Mouse (Mus musculus): ENCODE measurements at regions not wholly inside any gene's neighbourhood (a gene's known extent, or its start where the extent isn't known, plus 50 kb on each side); places are given as distances from the start of the nearest gene placed in this dataset.
"Not testable (repeated sequence)": the region's sequence is repeated elsewhere in the genome, so short reads cannot be mapped to it uniquely, and the experiment has no call there.

DNA sequence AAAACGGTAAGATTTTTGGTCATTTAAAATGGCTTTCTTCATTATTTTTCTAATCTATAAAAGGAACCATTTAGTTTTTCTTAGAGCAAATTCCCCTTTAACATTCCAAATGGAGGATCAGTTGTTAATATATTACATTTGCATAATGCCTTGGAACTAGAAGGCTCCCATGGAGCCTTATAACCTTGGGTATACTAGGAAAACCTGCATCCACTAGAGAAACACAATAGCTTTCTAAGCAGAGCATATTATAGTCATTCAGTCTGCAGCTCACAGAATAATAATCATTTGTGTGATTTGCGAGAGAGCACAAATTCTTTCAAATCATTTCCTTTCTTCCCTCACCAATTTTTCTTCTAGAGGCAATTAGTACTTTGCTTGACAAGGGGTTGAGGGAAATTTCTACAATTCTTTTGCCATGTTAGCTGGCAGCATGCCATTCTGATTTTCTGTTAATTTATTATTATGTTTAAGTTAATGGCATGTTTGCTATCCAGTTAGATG is 418.0 kb upstream of the Slc39a10 start:
- ATAC-seq (replicated peaks; ENCODE audit: low FRiP score, low TSS enrichment, poor library complexity, severe bottlenecking) = no peak

GRCm38 (mm10) chr1:47306961-47307360 is 414.3 kb upstream of the Slc39a10 start:
- no peak for ATAC-seq (replicated peaks; ENCODE audit: low FRiP score, low TSS enrichment, poor library complexity, severe bottlenecking)

DNA sequence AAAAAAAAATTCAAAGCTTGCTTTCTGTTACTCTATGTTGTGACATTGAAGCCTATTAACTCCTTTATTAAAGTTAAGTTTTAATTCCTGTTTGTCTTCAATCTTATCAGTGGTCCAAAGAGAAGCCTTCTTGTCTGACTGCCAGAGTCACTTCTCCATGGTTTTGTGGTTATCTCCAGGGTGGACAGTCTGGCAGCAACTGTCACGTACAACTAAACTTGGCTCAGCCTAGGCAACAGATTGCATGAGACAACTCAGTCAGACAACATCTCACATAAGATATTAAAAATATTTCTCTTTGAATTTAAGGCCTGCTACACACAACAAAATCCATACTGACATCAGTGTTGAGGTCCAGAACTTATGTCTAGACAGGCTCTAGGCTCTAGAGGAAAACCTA is 406.7 kb upstream of the Slc39a10 start:
- no peak for ATAC-seq (replicated peaks; ENCODE audit: low FRiP score, low TSS enrichment, poor library complexity, severe bottlenecking)

DNA sequence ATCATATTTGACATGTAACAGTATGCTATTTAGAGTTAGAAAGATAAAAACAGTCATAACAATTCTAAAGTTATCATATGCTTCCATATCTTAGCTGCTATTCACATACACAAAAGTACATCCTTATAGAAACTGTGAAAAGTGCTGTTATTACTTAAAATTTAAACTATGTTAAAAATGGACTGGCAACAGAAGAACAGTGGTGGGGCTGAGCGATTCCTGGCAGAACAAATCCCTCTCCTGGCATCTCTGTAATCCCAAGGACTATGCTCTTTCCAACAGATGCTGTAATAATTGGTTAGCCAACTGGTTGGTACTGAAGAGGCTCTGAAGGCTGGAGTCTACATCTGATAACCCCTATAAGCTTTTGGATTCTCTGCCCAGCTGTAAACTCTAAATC is 393.0 kb upstream of the Slc39a10 start:
- no peak for ATAC-seq (replicated peaks; ENCODE audit: low FRiP score, low TSS enrichment, poor library complexity, severe bottlenecking)

GRCm38 (mm10) chr1:47278321-47279020 is 385.8 kb upstream of the Slc39a10 start:
- no peak for ATAC-seq (replicated peaks; ENCODE audit: low FRiP score, low TSS enrichment, poor library complexity, severe bottlenecking)

DNA sequence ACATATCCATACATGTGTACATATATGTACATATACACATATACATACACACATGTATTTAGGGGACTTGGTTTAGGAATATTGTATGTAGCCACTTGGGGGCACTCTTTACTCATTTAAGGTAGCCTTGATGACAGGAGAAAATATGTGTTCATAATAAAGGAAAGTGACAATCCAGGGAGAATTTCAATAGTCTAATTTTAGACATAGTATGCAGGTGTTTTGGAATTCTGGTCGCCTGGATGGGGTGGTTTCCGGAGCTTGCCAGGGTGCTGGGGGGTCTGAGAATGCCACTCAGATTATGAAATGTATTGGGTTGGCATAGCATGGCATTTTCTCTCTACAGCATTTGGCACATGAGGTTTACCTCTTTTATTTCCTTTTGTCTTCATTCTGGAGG is 385.2 kb upstream of the Slc39a10 start:
- no peak for ATAC-seq (replicated peaks; ENCODE audit: low FRiP score, low TSS enrichment, poor library complexity, severe bottlenecking)

GRCm38 (mm10) chr1:47272131-47272530 is 379.5 kb upstream of the Slc39a10 start:
- no peak for ATAC-seq (replicated peaks; ENCODE audit: low FRiP score, low TSS enrichment, poor library complexity, severe bottlenecking)

DNA sequence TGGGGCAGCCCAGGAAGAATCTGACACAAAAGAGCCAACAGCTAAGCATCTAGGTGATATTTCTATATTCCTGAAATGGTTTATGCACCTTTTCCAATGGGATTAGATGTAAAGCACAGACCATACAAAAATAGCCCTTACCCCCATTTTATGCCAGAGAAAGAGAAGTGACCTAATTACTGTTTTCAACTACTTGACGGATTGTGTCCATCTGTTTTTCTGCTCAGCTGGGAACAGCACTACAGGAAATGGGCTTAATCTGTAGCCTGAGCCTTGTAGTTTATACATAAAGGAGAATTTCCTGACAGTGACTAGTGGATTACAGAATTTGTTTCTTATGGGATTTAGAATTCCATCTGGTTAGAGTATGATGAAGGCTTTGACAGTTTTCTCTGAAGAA is 371.0 kb upstream of the Slc39a10 start:
- ATAC-seq (replicated peaks; ENCODE audit: low FRiP score, low TSS enrichment, poor library complexity, severe bottlenecking) = no peak

DNA sequence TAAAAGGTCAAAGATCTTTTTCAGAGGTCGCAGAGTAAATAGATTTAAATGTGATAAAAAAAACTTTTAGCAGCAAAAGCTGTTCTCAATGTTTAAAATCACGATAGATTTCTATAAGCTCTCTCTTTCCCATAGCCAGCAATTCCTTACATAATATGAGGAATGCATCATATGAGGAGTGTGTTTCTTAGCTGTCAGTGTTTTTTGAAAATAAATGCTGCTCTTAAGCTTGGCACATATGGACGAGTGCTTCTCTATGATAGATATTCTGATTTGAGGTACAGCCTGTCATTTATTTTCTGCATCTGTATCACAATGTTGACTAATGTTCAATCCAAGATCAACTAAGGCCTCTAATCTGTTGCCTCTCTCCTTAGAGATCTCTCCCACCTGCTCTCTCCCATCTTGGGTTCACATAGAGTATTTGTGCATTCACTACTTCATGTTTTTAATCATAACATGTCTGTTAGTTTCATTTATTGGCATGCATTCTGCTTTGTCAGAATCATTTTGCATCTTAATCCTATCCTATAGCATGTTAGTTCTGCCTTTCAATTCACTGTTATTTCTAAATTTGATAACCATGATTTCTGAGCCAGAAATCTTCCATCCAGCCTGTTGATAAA is 369.0 kb upstream of the Slc39a10 start:
- ATAC-seq (replicated peaks; ENCODE audit: low FRiP score, low TSS enrichment, poor library complexity, severe bottlenecking) = no peak

DNA sequence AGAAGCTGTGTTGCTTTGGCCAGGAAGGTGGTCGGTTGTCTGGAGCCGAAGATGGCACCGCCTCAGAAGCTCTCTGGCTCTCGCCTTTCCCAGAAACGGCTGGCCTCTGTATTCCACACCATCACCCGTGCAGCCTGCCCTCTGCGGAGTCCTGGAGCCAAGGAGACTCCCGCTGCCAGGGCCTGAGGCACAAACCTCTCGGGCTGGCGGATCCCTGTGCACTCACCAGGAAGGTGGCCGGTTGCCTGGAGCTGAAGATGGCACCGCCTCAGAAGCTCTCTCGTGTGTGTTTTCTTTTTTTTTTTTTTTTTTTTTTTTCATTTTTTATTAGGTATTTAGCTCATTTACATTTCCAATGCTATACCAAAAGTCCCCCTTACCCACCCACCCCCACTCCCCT is 358.1 kb upstream of the Slc39a10 start:
- ATAC-seq (replicated peaks; ENCODE audit: low FRiP score, low TSS enrichment, poor library complexity, severe bottlenecking) = not testable (repeated sequence)

DNA sequence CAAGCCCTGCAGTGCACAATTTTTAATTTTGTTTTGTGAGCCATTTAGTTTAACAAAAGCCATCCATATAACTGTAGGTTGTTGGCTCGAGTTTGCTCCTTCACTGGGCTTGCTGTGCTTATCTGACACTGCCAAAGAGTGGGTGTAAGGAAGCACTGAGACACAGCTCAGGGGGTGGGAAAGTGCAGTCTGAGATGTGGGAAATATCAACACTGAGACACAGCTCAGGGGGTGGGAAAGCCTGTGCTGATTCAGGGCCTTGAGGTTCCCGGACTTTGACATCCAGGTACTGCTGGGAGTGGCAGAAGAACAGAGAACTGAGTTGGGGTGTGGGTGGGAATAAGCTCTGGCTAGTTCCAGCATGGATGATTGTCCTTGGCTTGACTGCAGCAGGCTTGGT is 324.4 kb upstream of the Slc39a10 start:
- no peak for ATAC-seq (replicated peaks; ENCODE audit: low FRiP score, low TSS enrichment, poor library complexity, severe bottlenecking)

- no peak for ATAC-seq (replicated peaks; ENCODE audit: low FRiP score, low TSS enrichment, poor library complexity, severe bottlenecking)
These were observed 323.9 kb upstream of the Slc39a10 start for GRCm38 (mm10) chr1:47216419-47217002.

DNA sequence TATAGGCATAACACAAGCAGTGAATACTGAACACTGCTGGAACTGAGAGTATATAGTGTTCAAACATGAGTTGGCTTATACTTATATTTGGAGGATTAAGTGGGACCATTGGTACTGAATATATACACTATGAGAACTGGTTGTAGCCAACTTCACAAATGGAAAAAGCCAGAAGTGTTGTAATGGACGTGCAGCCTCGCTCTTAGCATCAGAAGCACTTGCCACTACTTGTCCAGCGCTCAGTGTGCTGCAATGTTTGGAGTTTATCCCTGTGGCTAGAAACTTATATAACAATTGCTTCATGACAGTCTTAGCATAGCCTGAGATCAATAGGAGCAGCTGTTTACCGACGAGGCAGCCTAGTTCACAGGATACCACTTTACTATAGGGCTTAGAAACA is 320.8 kb upstream of the Slc39a10 start:
- no peak for ATAC-seq (replicated peaks; ENCODE audit: low FRiP score, low TSS enrichment, poor library complexity, severe bottlenecking)

DNA sequence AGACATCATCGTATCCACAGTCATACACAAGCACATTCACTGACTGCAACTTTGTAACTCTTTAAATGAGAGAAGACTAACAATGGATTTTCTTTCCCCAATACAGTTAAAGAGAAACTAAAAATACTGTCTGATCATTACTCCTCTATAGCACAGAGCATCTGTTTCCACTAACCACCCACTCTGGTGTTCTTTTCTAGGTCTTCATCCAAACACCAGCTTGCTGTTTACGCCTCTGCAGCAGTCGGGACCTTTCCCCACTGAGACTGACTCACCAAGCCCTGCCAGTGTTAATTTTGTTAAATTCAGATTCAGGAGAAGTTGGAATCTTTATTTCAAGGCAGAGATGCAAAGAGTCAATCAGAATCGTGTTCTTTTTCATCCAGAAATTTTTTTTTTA is 300.3 kb upstream of the Slc39a10 start:
- no peak for ATAC-seq (replicated peaks; ENCODE audit: low FRiP score, low TSS enrichment, poor library complexity, severe bottlenecking)

- ATAC-seq (replicated peaks; ENCODE audit: low FRiP score, low TSS enrichment, poor library complexity, severe bottlenecking) = no peak
These were observed 271.8 kb upstream of the Slc39a10 start for GRCm38 (mm10) chr1:47164417-47164816.

- no peak for ATAC-seq (replicated peaks; ENCODE audit: low FRiP score, low TSS enrichment, poor library complexity, severe bottlenecking)
These were observed 271.3 kb upstream of the Slc39a10 start for GRCm38 (mm10) chr1:47163808-47164410.

DNA sequence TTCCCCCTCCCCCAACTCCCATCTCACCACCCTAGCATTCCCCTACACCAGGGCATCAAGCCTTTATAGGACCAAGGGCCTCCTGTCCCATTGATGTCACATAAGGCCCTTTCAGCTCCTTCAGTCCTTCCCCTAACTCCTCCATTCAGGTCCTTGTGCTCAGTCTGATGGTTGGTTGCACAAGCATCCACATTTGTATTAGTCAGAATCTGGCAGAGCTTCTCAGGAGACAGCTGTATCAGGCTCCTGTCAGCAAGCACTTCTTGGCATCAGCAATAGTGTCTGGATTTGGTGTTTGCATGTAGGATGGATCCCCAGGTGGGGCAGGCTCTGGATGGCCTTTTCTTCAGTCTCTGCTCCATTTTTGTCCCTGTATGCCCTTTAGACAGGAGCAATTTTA is 237.4 kb upstream of the Slc39a10 start:
- not testable (repeated sequence) for ATAC-seq (replicated peaks; ENCODE audit: low FRiP score, low TSS enrichment, poor library complexity, severe bottlenecking)

GRCm38 (mm10) chr1:47119636-47120035 is 227.0 kb upstream of the Slc39a10 start:
- ATAC-seq (replicated peaks; ENCODE audit: low FRiP score, low TSS enrichment, poor library complexity, severe bottlenecking) = no peak

DNA sequence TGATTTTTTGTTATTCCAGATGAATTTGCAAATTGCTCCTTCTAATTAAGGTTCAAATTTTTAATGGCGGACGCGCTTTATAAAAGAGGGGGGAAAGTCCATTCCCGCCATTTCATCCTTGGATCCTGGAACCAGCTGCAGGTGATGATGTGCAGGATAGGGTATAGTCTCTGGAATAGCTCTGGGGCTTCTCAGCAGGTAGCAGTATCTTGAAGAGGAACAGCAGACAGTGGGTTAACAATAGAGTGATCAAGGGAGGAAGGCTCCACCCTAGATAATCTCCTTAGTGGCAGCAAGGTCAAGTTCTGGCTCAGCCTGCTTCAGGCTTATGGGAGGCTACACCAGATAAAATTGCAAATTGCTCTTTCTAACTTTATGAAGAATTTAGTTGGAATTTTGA is 224.0 kb upstream of the Slc39a10 start:
- not testable (repeated sequence) for ATAC-seq (replicated peaks; ENCODE audit: low FRiP score, low TSS enrichment, poor library complexity, severe bottlenecking)

- no peak for ATAC-seq (replicated peaks; ENCODE audit: low FRiP score, low TSS enrichment, poor library complexity, severe bottlenecking)
These were observed 219.8 kb upstream of the Slc39a10 start for GRCm38 (mm10) chr1:47112494-47112893.

Data from megakaryocyte-erythroid progenitor cell, adult 5-6 weeks (primary cell).